Mouse (Mus musculus): ENCODE results near the gene Ppih. TPM values are rescaled to one million over a fixed set of nuclear protein-coding genes. Genes with fewer than 3 reads are reported as not detected.

Gene Ppih
- polyA plus RNA-seq, 1 experiment, result 22.2 TPM

DNA sequence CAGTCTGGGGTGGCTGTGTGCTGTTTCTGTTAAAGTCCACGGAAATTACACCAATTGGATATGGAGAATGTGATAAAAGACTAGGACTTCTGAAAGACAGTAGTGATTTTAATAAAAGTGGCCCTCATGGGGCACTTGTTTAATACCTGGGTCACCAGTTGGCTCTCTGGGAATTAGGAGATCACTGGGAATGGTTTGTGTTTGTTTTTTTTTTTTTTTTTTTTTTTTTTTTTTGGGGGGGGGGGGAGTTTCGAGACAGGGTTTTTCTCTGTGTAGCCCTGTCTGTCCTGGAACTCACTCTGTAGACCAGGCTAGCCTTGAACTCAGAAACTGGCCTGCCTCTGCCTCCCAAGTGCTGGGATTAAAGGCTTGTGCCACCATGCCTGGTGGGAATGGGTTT, 44.6 kb downstream of the Ppih start:
- Histone ChIP-seq H3ac (ENCODE audit: control insufficient read depth, insufficient read length) (no peak overlapping the region), H3K4me2 (ENCODE audit: low read depth) (no peak overlapping the region), H3K4me3 (no peak overlapping the region), H3K27me3 (ENCODE audit: control insufficient read depth, insufficient read depth, insufficient read length) (no peaks in the 10 kb centered on the region), H3K79me2 (ENCODE audit: control insufficient read depth, insufficient read depth) (no peaks in the 10 kb centered on the region), H3K36me3 (ENCODE audit: control insufficient read depth, insufficient read depth) (peaks cover 45% of the 10 kb centered on the region)
- TF ChIP-seq REST (IDR thresholded peaks at IDR 0.05; ENCODE audit: insufficient read depth, insufficient read length) (no peak), MYOD1 (IDR thresholded peaks at IDR 0.05; ENCODE audit: control insufficient read depth in 1 of 3, insufficient read length in 2 of 3, low read depth in 2 of 3) (no peak), TCF12 (IDR thresholded peaks at IDR 0.05; ENCODE audit: insufficient read depth, poor library complexity, severe bottlenecking) (no peak), POLR2AphosphoS2 (IDR thresholded peaks at IDR 0.05; ENCODE audit: insufficient read length, low read depth) (no peak), SRF (IDR thresholded peaks at IDR 0.05; ENCODE audit: control insufficient read depth, insufficient read length, low read depth) (no peak), MYOG (IDR thresholded peaks at IDR 0.05; ENCODE audit: control insufficient read depth in 1 of 3, insufficient read depth in 1 of 3, insufficient read length in 2 of 3, low read depth in 2 of 3) (no peak), USF1 (IDR thresholded peaks at IDR 0.05; ENCODE audit: low read depth) (no peak)

DNA sequence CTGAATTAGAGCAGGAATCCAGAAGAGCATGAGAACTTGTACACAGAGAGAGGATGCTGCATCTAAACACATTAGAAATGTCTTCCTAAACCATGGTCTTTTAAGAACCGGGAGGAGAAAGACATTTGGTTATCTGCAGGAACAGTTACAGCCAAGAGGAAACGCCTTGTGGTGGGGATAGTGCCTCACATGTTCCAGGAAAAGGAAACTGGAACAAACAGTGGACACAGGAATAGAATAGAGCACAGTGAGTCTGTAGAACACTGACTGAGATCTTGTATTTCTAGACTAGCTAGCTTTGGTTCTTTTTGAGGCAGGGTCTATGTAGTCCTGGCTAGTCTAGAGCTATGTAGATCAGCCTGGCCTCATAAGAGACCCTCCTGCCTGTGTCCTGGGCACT, 45.1 kb downstream of the Ppih start:
- no peak overlapping the region for H3K4me2 ChIP-seq (ENCODE audit: low read depth)
- H3ac ChIP-seq (ENCODE audit: control insufficient read depth, insufficient read length), result no peak overlapping the region
- no peaks in the 10 kb centered on the region for H3K27me3 ChIP-seq (ENCODE audit: control insufficient read depth, insufficient read depth, insufficient read length)
- H3K4me3 ChIP-seq, result no peak overlapping the region
- TF ChIP-seq MYOD1 (IDR thresholded peaks at IDR 0.05; ENCODE audit: control insufficient read depth in 1 of 3, insufficient read length in 2 of 3, low read depth in 2 of 3) (no peak), REST (IDR thresholded peaks at IDR 0.05; ENCODE audit: insufficient read depth, insufficient read length) (no peak), TCF3 (IDR thresholded peaks at IDR 0.05; ENCODE audit: insufficient read length, low read depth) (no peak), MAX (IDR thresholded peaks at IDR 0.05; ENCODE audit: low read depth) (no peak), USF1 (IDR thresholded peaks at IDR 0.05; ENCODE audit: low read depth) (no peak), E2F4 (IDR thresholded peaks at IDR 0.05; ENCODE audit: insufficient read depth) (no peak), MYOG (IDR thresholded peaks at IDR 0.05; ENCODE audit: control insufficient read depth in 1 of 3, insufficient read depth in 1 of 3, insufficient read length in 2 of 3, low read depth in 2 of 3) (no peak), POLR2AphosphoS2 (IDR thresholded peaks at IDR 0.05; ENCODE audit: insufficient read length, low read depth) (no peak), POLR2A (IDR thresholded peaks at IDR 0.05; ENCODE audit: insufficient read length, low read depth) (no peak)
- peaks cover 46% of the 10 kb centered on the region for H3K36me3 ChIP-seq (ENCODE audit: control insufficient read depth, insufficient read depth)
- no peaks in the 10 kb centered on the region for H3K79me2 ChIP-seq (ENCODE audit: control insufficient read depth, insufficient read depth)

DNA sequence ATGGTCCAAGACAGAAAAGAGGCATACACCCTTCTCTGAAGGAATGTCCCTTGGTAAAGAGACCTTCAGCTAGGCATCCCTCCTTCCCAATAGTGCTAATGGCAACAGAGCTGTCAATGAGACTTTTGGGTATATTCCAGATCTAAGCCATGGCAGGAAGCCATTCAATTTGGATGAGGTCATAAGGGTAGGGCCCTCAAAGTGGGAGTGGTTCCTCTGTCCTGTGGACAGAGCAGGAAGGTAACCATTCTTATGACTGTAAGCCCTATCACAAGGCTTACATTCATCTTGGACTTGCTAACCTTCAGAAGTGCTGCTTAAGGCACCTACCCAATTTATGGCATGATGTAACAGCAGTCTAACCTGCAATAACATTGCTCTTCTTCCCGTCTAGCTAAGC, 45.7 kb downstream of the Ppih start:
- TF ChIP-seq SRF (IDR thresholded peaks at IDR 0.05; ENCODE audit: control insufficient read depth, insufficient read length, low read depth), result no peak
- TF ChIP-seq TCF12 (IDR thresholded peaks at IDR 0.05; ENCODE audit: insufficient read depth, poor library complexity, severe bottlenecking), result no peak
- TF ChIP-seq TCF3 (IDR thresholded peaks at IDR 0.05; ENCODE audit: insufficient read length, low read depth), result no peak
- no peak for TF ChIP-seq MYOD1 (IDR thresholded peaks at IDR 0.05; ENCODE audit: control insufficient read depth in 1 of 3, insufficient read length in 2 of 3, low read depth in 2 of 3)
- no peak for TF ChIP-seq MYOG (IDR thresholded peaks at IDR 0.05; ENCODE audit: control insufficient read depth in 1 of 3, insufficient read depth in 1 of 3, insufficient read length in 2 of 3, low read depth in 2 of 3)
- no peak for TF ChIP-seq USF1 (IDR thresholded peaks at IDR 0.05; ENCODE audit: low read depth)
- no peak for TF ChIP-seq REST (IDR thresholded peaks at IDR 0.05; ENCODE audit: insufficient read depth, insufficient read length)
- no peak for TF ChIP-seq MAX (IDR thresholded peaks at IDR 0.05; ENCODE audit: low read depth)
- TF ChIP-seq CEBPB (IDR thresholded peaks at IDR 0.05; ENCODE audit: insufficient read depth, poor library complexity, severe bottlenecking), result no peak
- TF ChIP-seq E2F4 (IDR thresholded peaks at IDR 0.05; ENCODE audit: insufficient read depth), result no peak
- no peak for TF ChIP-seq POLR2A (IDR thresholded peaks at IDR 0.05; ENCODE audit: insufficient read length, low read depth)
- TF ChIP-seq POLR2AphosphoS2 (IDR thresholded peaks at IDR 0.05; ENCODE audit: insufficient read length, low read depth), result no peak
- Histone ChIP-seq H3K4me3 (no peak overlapping the region), H3K79me2 (ENCODE audit: control insufficient read depth, insufficient read depth) (no peaks in the 10 kb centered on the region), H3K27me3 (ENCODE audit: control insufficient read depth, insufficient read depth, insufficient read length) (no peaks in the 10 kb centered on the region), H3ac (ENCODE audit: control insufficient read depth, insufficient read length) (no peak overlapping the region), H3K36me3 (ENCODE audit: control insufficient read depth, insufficient read depth) (peaks cover 40% of the 10 kb centered on the region), H3K4me2 (ENCODE audit: low read depth) (no peak overlapping the region)

DNA sequence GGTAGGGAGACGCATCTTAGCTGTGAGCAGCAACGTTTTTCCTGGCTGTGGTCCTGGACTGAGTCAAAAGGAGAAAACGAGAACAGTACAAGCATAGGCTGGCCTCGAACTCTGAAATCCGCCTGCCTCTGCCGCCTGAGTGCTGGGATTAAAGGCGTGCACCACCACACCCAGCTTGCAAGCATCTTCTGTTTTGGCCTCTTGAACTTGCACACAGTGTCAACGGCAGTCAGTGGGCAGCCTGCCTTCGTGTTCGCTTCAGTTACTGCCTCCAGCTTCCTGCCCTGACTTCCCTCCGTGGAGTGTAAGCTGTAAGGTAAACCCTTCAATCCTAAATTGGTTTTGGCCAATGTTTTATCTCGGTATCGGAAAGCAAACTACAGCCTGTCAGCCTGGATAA, 53.7 kb downstream of the Ppih start:
- H3K4me3 ChIP-seq, result no peak overlapping the region
- H3K79me2 ChIP-seq (ENCODE audit: control insufficient read depth, insufficient read depth), result no peaks in the 10 kb centered on the region
- peaks cover 9% of the 10 kb centered on the region for H3K36me3 ChIP-seq (ENCODE audit: control insufficient read depth, insufficient read depth)
- H3K27me3 ChIP-seq (ENCODE audit: control insufficient read depth, insufficient read depth, insufficient read length), result no peaks in the 10 kb centered on the region
- H3K4me2 ChIP-seq (ENCODE audit: low read depth), result no peak overlapping the region
- no peak overlapping the region for H3ac ChIP-seq (ENCODE audit: control insufficient read depth, insufficient read length)
- TF ChIP-seq POLR2A (IDR thresholded peaks at IDR 0.05; ENCODE audit: insufficient read length, low read depth) (no peak), SRF (IDR thresholded peaks at IDR 0.05; ENCODE audit: control insufficient read depth, insufficient read length, low read depth) (no peak), CEBPB (IDR thresholded peaks at IDR 0.05; ENCODE audit: insufficient read depth, poor library complexity, severe bottlenecking) (no peak), MYOD1 (IDR thresholded peaks at IDR 0.05; ENCODE audit: control insufficient read depth in 1 of 3, insufficient read length in 2 of 3, low read depth in 2 of 3) (no peak), TCF3 (IDR thresholded peaks at IDR 0.05; ENCODE audit: insufficient read length, low read depth) (no peak), TCF12 (IDR thresholded peaks at IDR 0.05; ENCODE audit: insufficient read depth, poor library complexity, severe bottlenecking) (no peak), MYOG (IDR thresholded peaks at IDR 0.05; ENCODE audit: control insufficient read depth in 1 of 3, insufficient read depth in 1 of 3, insufficient read length in 2 of 3, low read depth in 2 of 3) (no peak), POLR2AphosphoS2 (IDR thresholded peaks at IDR 0.05; ENCODE audit: insufficient read length, low read depth) (no peak), E2F4 (IDR thresholded peaks at IDR 0.05; ENCODE audit: insufficient read depth) (no peak), USF1 (IDR thresholded peaks at IDR 0.05; ENCODE audit: low read depth) (no peak), MAX (IDR thresholded peaks at IDR 0.05; ENCODE audit: low read depth) (no peak), REST (IDR thresholded peaks at IDR 0.05; ENCODE audit: insufficient read depth, insufficient read length) (no peak)

DNA sequence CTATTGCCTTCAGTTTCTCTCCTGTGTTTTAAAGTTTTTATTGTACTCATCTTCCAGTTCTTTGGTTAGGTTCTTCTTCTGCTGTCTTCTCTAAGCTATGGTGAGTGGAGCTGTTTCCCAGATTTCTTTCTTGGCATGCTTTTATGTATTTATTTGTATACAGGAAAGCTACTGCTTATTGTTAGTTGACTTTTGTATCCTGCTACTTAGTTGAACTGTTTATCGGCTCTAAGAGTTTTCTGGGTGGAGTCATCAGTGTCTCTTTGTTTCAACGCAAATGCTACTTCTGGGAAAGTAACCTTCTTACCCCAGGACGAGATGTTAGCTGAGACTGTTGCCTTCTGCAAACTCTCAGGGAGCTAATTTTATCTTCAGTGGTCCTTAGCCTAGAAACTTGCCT, 56.9 kb downstream of the Ppih start:
- Histone ChIP-seq H3K4me2 (ENCODE audit: low read depth) (no peak overlapping the region), H3K4me3 (no peak overlapping the region), H3K79me2 (ENCODE audit: control insufficient read depth, insufficient read depth) (no peaks in the 10 kb centered on the region), H3ac (ENCODE audit: control insufficient read depth, insufficient read length) (no peak overlapping the region), H3K27me3 (ENCODE audit: control insufficient read depth, insufficient read depth, insufficient read length) (no peaks in the 10 kb centered on the region), H3K36me3 (ENCODE audit: control insufficient read depth, insufficient read depth) (no peaks in the 10 kb centered on the region)
- TF ChIP-seq SRF (IDR thresholded peaks at IDR 0.05; ENCODE audit: control insufficient read depth, insufficient read length, low read depth), result no peak
- TF ChIP-seq USF1 (IDR thresholded peaks at IDR 0.05; ENCODE audit: low read depth), result no peak
- TF ChIP-seq REST (IDR thresholded peaks at IDR 0.05; ENCODE audit: insufficient read depth, insufficient read length), result no peak
- TF ChIP-seq E2F4 (IDR thresholded peaks at IDR 0.05; ENCODE audit: insufficient read depth), result no peak
- TF ChIP-seq POLR2AphosphoS2 (IDR thresholded peaks at IDR 0.05; ENCODE audit: insufficient read length, low read depth), result no peak
- TF ChIP-seq MYOG (IDR thresholded peaks at IDR 0.05; ENCODE audit: control insufficient read depth in 1 of 3, insufficient read depth in 1 of 3, insufficient read length in 2 of 3, low read depth in 2 of 3), result no peak
- no peak for TF ChIP-seq MAX (IDR thresholded peaks at IDR 0.05; ENCODE audit: low read depth)
- no peak for TF ChIP-seq MYOD1 (IDR thresholded peaks at IDR 0.05; ENCODE audit: control insufficient read depth in 1 of 3, insufficient read length in 2 of 3, low read depth in 2 of 3)
- TF ChIP-seq TCF3 (IDR thresholded peaks at IDR 0.05; ENCODE audit: insufficient read length, low read depth), result no peak
- no peak for TF ChIP-seq POLR2A (IDR thresholded peaks at IDR 0.05; ENCODE audit: insufficient read length, low read depth)
- no peak for TF ChIP-seq CEBPB (IDR thresholded peaks at IDR 0.05; ENCODE audit: insufficient read depth, poor library complexity, severe bottlenecking)
- TF ChIP-seq TCF12 (IDR thresholded peaks at IDR 0.05; ENCODE audit: insufficient read depth, poor library complexity, severe bottlenecking), result no peak
